Mouse (Mus musculus) brain, embryonic 14.5 days (tissue): Measurements from ENCODE around the gene Asz1.

ENCODE experiments used
- CTCF ChIP-seq: fragments of 200-500 bp; IDR thresholded peaks from 2 replicates; pipeline ENCODE4 v1.5.1; 2012; ENCODE audit warnings: inconsistent platforms, mild to moderate bottlenecking, moderate library complexity, borderline replicate concordance; ENCODE audit not compliant: insufficient read depth, insufficient read length; ENCODE audit errors: extremely low read depth
- POLR2A ChIP-seq: fragments of 200-500 bp; IDR thresholded peaks from 2 replicates; pipeline ENCODE4 v1.6.1; 2012; ENCODE audit warnings: mild to moderate bottlenecking, inconsistent platforms, borderline replicate concordance; ENCODE audit not compliant: poor library complexity, insufficient read depth, insufficient read length, severe bottlenecking; ENCODE audit errors: extremely low read depth

- TF ChIP-seq POLR2A (no peak), CTCF (no peak)
Measured at GRCm38 (mm10) chr6:18128059-18128458, 19.2 kb upstream of the Asz1 start.
